Mouse (Mus musculus): Measurements from ENCODE around the gene Klhdc8a.

DNA sequence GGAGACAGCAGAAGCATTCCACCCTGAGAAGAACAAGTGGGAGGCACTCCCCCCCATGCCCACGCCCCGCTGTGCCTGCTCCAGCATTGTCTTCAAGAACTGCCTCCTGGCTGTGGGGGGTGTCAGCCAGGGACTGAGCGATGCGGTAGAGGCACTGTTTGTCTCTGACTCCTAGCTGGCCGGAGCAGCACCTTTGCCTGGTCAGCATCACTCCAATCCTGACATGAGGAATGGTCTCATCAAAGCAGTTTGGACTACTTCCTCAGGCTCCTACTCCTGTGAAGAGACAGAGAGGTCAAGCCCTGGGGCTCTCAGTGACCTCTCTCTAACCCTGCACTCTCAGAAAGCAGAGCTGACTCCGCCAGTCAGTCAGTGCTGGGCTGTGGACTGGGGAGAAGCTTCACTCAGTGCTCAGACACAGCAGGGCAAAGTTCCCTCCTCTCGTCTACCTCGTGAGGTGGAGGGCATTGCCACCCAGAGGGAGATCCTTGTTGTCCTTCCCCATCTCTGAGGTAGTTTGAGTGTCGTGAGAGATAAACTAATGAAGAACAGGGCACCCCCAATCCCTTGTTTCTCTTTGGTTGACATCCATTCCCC is 6.3 kb downstream of the Klhdc8a start:
- TF ChIP-seq CTCF (IDR thresholded peaks at IDR 0.05; ENCODE audit: control insufficient read depth, insufficient read depth, insufficient replicate concordance, low read depth, low read length): no peak
- no peak for TF ChIP-seq POLR2A (IDR thresholded peaks at IDR 0.05; ENCODE audit: control insufficient read depth, low read depth, low read length)

All from testis, adult 2 months (tissue).